Mouse (Mus musculus) forelimb bud, embryonic 11.5 days (tissue): Measurements from ENCODE around the gene Slc35e2.
"Not testable (repeated sequence)": the region's sequence is repeated elsewhere in the genome, so short reads cannot be mapped to it uniquely, and the experiment has no call there.

Experiments used
- DNase-seq: peaks from one replicate; pipeline ENCODE4 v3.0.0-alpha.2; 2012; ENCODE audit warnings: low read depth, low spot score

Slc35e2 gene

GRCm38 (mm10) chr4:155669598-155670075 lies 68.4 kb downstream of the Slc35e2 start:
- no peak for DNase-seq

DNA sequence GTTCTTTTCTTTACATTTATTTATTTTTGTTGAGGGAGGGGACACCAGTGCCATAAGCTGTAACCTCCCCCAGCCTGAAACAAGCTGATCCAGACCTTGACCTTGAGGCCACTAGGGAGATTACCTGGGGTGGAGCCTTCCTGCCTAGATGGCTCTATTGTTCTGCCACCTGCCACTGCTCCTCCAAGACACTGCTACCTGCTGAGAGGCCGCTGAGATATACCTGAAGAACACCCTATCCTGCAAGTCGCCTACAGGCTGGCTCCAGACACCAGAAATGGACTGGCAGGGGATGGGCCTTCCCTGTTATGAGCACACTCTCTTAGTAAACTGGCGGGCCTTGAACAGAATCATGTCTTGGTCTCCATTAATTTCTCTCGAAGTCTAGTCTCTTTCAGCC lies 69.0 kb downstream of the Slc35e2 start:
- not testable (repeated sequence) for DNase-seq

- no peak for DNase-seq
Measured at GRCm38 (mm10) chr4:155672082-155672481, 70.9 kb downstream of the Slc35e2 start.
